Mouse (Mus musculus) bone marrow macrophage, adult 2 months (primary cell): ENCODE results near the gene Vps8.

Source experiments
- CTCF ChIP-seq: IDR thresholded peaks from 2 replicates; pipeline ENCODE4 v1.5.1; 2012; ENCODE audit warnings: low read depth, mild to moderate bottlenecking, low read length, moderate library complexity
- POLR2A ChIP-seq: IDR thresholded peaks from 2 replicates; pipeline ENCODE4 v1.6.1; 2012; ENCODE audit warnings: mild to moderate bottlenecking, low read depth, low read length, borderline replicate concordance

GRCm38 (mm10) chr16:21636156-21636853 lies 213.4 kb downstream of the Vps8 start:
- TF ChIP-seq POLR2A (no peak), CTCF (no peak)
